Mouse (Mus musculus) MEL (cell line): ENCODE measurements around the gene Yipf3.

Source experiments
- CHD1 ChIP-seq: IDR thresholded peaks from 2 replicates; pipeline ENCODE4 v1.6.1; 2012; ENCODE audit warnings: low read depth, mild to moderate bottlenecking, inconsistent platforms, low read length, improper control_type of control experiment
- CTCF ChIP-seq, 3 experiments: IDR thresholded peaks in 2 of 3; conservative IDR thresholded peaks in 1 of 3; 2 replicates each; pipeline ENCODE4 v1.5.1; 2011 to 2012; ENCODE audit warnings: low read length in 3 of 3, low read depth in 2 of 3, mild to moderate bottlenecking in 2 of 3, improper control_type of control experiment in 1 of 3, inconsistent platforms in 1 of 3, mixed read lengths in 1 of 3, moderate library complexity in 1 of 3; ENCODE audit not compliant: control insufficient read depth in 1 of 3, insufficient read depth in 1 of 3, poor library complexity in 1 of 3, severe bottlenecking in 1 of 3
- ELF1 ChIP-seq: IDR thresholded peaks from 2 replicates; pipeline ENCODE4 v1.6.1; 2014; ENCODE audit warnings: low read depth, mild to moderate bottlenecking, inconsistent platforms, low read length, improper control_type of control experiment, moderate library complexity
- EP300 ChIP-seq, 2 experiments: IDR thresholded peaks; 2 replicates each; pipeline ENCODE4 v1.6.1; 2011; ENCODE audit warnings: improper control_type of control experiment in 2 of 2, low read length in 2 of 2, low read depth in 1 of 2, mild to moderate bottlenecking in 1 of 2
- HCFC1 ChIP-seq: IDR thresholded peaks from 2 replicates; pipeline ENCODE4 v1.6.1; 2012; ENCODE audit warnings: low read depth, mild to moderate bottlenecking, inconsistent platforms, low read length, improper control_type of control experiment, moderate library complexity
- NELFE ChIP-seq: IDR thresholded peaks from 2 replicates; pipeline ENCODE4 v1.6.1; 2011; ENCODE audit warnings: low read depth, low read length, improper control_type of control experiment
- POLR2A ChIP-seq, 2 experiments: IDR thresholded peaks; 2 replicates each; pipeline ENCODE4 v1.6.1; 2011 to 2012; ENCODE audit warnings: low read length in 2 of 2, mild to moderate bottlenecking in 2 of 2, control low read depth in 1 of 2, improper control_type of control experiment in 1 of 2, low read depth in 1 of 2, moderate library complexity in 1 of 2; ENCODE audit not compliant: control insufficient read depth in 1 of 2, insufficient read depth in 1 of 2, poor library complexity in 1 of 2
- TAL1 ChIP-seq: IDR thresholded peaks from 2 replicates; pipeline ENCODE4 v1.6.1; 2012; ENCODE audit warnings: mild to moderate bottlenecking, inconsistent platforms, low read length, moderate library complexity, mixed read lengths

- TF ChIP-seq POLR2A (IDR thresholded peaks at IDR 0.05; ENCODE audit: control insufficient read depth in 1 of 2, insufficient read depth in 1 of 2, low read depth in 1 of 2, low read length in 2 of 2, poor library complexity in 1 of 2) (no peak), ELF1 (no peak), CTCF (IDR thresholded peaks at IDR 0.05 in 2 of 3, conservative IDR thresholded peaks at IDR 0.05 in 1 of 3; ENCODE audit: control insufficient read depth in 1 of 3, insufficient read depth in 1 of 3, low read depth in 2 of 3, low read length in 3 of 3, poor library complexity in 1 of 3, severe bottlenecking in 1 of 3) (no peak), HCFC1 (no peak), TAL1 (no peak), NELFE (no peak), EP300 (IDR thresholded peaks at IDR 0.05; ENCODE audit: low read depth in 1 of 2, low read length in 2 of 2) (no peak), CHD1 (no peak)
Observed at GRCm38 (mm10) chr17:46278011-46278765, 30.3 kb downstream of the Yipf3 start.
